Mouse (Mus musculus): Measurements from ENCODE around the gene Slc5a9.

GRCm38 (mm10) chr4:111919092-111919491, 16.4 kb upstream of the Slc5a9 start, which contains the start of gene Skint8:
- TF ChIP-seq EP300 (IDR thresholded peaks at IDR 0.05; ENCODE audit: insufficient read depth, low read depth, low read length) (no peak), CTCF (IDR thresholded peaks at IDR 0.05; ENCODE audit: low read depth, low read length) (no peak), POLR2A (IDR thresholded peaks at IDR 0.05; ENCODE audit: insufficient read depth, low read length) (no peak)

Measured in ES-Bruce4 (cell line).